Mouse (Mus musculus): ENCODE measurements around the gene Tet1. TPM values are rescaled to one million over a fixed set of nuclear protein-coding genes. Genes with fewer than 3 reads are reported as not detected.

Tet1 gene
- polyA plus RNA-seq, 1 experiment from 2014 or later, result 32.6 TPM

DNA sequence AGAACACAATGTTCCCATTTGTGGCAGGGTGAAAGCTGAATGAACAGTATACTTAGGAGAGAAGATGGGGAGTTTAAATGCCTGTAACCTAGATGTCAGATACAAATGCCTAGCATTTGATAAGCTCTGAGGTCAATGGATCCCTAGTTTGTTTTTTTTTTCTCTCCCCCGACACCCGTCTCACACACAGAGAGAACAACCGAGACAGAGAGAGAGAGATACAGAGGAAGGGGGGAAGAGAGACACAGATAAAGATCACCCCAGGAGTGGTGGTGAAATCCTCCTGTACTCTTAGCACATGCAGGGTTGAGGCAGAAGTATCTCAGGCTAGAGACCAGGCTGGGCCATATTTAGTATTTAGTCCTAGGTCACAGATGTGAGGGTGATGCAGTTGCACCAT, 10.2 kb upstream of the Tet1 start:
- Histone ChIP-seq H3K27ac (ENCODE audit: low read depth, low read length) (no peak overlapping the region), H3K27me3 (ENCODE audit: control insufficient read depth, insufficient read depth, low read length) (no peaks in the 10 kb centered on the region), H3K36me3 (ENCODE audit: control insufficient read depth, insufficient read depth, low read length) (no peaks in the 10 kb centered on the region), H3K9ac (ENCODE audit: low read depth, low read length) (no peak overlapping the region), H3K4me3 (ENCODE audit: low read depth, low read length) (no peak overlapping the region), H3K4me2 (no peak overlapping the region), H3K4me1 (ENCODE audit: control insufficient read depth, insufficient read depth, low read length) (0 out of 2 replicates have a peak, but pooled peaks cover 2% of the 10 kb centered on the region), H3K9me3 (replicated peaks; ENCODE audit: control insufficient read depth, low read length) (no peaks in the 10 kb centered on the region)
- ATAC-seq (replicated peaks; ENCODE audit: insufficient number of reproducible peaks, low FRiP score, low TSS enrichment), result no peak
- 66% methylated on average over 3 of the region's 3 CpGs for WGBS (ENCODE audit: insufficient replicate concordance)

- H3K36me3 ChIP-seq (ENCODE audit: control insufficient read depth, insufficient read depth, low read length), result no peaks in the 10 kb centered on the region
- no peak overlapping the region for H3K4me3 ChIP-seq (ENCODE audit: low read depth, low read length)
- no peak overlapping the region for H3K9ac ChIP-seq (ENCODE audit: low read depth, low read length)
- H3K9me3 ChIP-seq (replicated peaks; ENCODE audit: control insufficient read depth, low read length), result no peaks in the 10 kb centered on the region
- no peaks in the 10 kb centered on the region for H3K27me3 ChIP-seq (ENCODE audit: control insufficient read depth, insufficient read depth, low read length)
- H3K27ac ChIP-seq (ENCODE audit: low read depth, low read length), result no peak overlapping the region
- ATAC-seq (replicated peaks; ENCODE audit: insufficient number of reproducible peaks, low FRiP score, low TSS enrichment), result no peak
- H3K4me2 ChIP-seq, result no peak overlapping the region
- WGBS (ENCODE audit: insufficient replicate concordance), result 81% methylated on average over 2 of the region's 2 CpGs
- H3K4me1 ChIP-seq (ENCODE audit: control insufficient read depth, insufficient read depth, low read length), result no peaks in the 10 kb centered on the region
These were observed 2.3 kb upstream of the Tet1 start for GRCm38 (mm10) chr10:62911120-62911519.

GRCm38 (mm10) chr10:62906336-62906735, 2.5 kb downstream of the Tet1 start:
- H3K27me3 ChIP-seq (ENCODE audit: control insufficient read depth, insufficient read depth, low read length), result no peaks in the 10 kb centered on the region
- 86% methylated on average over 7 of the region's 7 CpGs for WGBS (ENCODE audit: insufficient replicate concordance)
- no peak overlapping the region for H3K4me3 ChIP-seq (ENCODE audit: low read depth, low read length)
- no peak overlapping the region for H3K9ac ChIP-seq (ENCODE audit: low read depth, low read length)
- no peak for ATAC-seq (replicated peaks; ENCODE audit: insufficient number of reproducible peaks, low FRiP score, low TSS enrichment)
- H3K4me2 ChIP-seq, result no peak overlapping the region
- H3K4me1 ChIP-seq (ENCODE audit: control insufficient read depth, insufficient read depth, low read length), result no peaks in the 10 kb centered on the region
- H3K9me3 ChIP-seq (replicated peaks; ENCODE audit: control insufficient read depth, low read length), result no peaks in the 10 kb centered on the region
- H3K36me3 ChIP-seq (ENCODE audit: control insufficient read depth, insufficient read depth, low read length), result no peaks in the 10 kb centered on the region
- H3K27ac ChIP-seq (ENCODE audit: low read depth, low read length), result no peak overlapping the region

DNA sequence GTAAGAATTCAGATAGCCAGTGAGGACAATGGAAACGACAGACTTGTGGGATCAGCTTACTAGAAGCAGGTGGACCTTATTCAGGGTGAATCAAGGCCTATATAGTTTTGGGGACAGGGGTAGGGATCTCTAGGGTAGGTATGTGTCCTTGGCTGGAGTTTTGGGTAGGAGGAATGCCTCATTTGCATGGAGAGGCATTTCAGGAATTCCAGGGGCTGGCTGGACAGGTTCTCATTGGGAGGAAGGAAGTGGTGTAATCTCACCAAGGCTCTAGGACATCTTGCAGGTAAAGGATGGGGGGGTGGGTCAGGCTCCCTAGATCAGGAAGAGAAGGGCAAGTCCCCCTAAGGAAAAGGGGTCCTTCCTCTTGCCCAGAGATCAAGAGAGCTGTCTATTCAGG, 6.0 kb downstream of the Tet1 start:
- Histone ChIP-seq H3K27ac (ENCODE audit: low read depth, low read length) (no peak overlapping the region), H3K4me3 (ENCODE audit: low read depth, low read length) (no peak overlapping the region), H3K36me3 (ENCODE audit: control insufficient read depth, insufficient read depth, low read length) (no peaks in the 10 kb centered on the region), H3K4me2 (no peak overlapping the region), H3K4me1 (ENCODE audit: control insufficient read depth, insufficient read depth, low read length) (no peaks in the 10 kb centered on the region), H3K9me3 (replicated peaks; ENCODE audit: control insufficient read depth, low read length) (no peaks in the 10 kb centered on the region), H3K27me3 (ENCODE audit: control insufficient read depth, insufficient read depth, low read length) (no peaks in the 10 kb centered on the region), H3K9ac (ENCODE audit: low read depth, low read length) (no peak overlapping the region)
- WGBS (ENCODE audit: insufficient replicate concordance), result 17% methylated on average over 1 of the region's 1 CpGs
- ATAC-seq (replicated peaks; ENCODE audit: insufficient number of reproducible peaks, low FRiP score, low TSS enrichment), result no peak

GRCm38 (mm10) chr10:62901826-62902225, 7.0 kb downstream of the Tet1 start:
- Histone ChIP-seq H3K4me3 (ENCODE audit: low read depth, low read length) (no peak overlapping the region), H3K36me3 (ENCODE audit: control insufficient read depth, insufficient read depth, low read length) (no peaks in the 10 kb centered on the region), H3K9me3 (replicated peaks; ENCODE audit: control insufficient read depth, low read length) (no peaks in the 10 kb centered on the region), H3K27me3 (ENCODE audit: control insufficient read depth, insufficient read depth, low read length) (no peaks in the 10 kb centered on the region), H3K9ac (ENCODE audit: low read depth, low read length) (no peak overlapping the region), H3K4me1 (ENCODE audit: control insufficient read depth, insufficient read depth, low read length) (no peaks in the 10 kb centered on the region), H3K27ac (ENCODE audit: low read depth, low read length) (no peak overlapping the region), H3K4me2 (no peak overlapping the region)
- ATAC-seq (replicated peaks; ENCODE audit: insufficient number of reproducible peaks, low FRiP score, low TSS enrichment), result no peak
- 36% methylated on average over 8 of the region's 8 CpGs for WGBS (ENCODE audit: insufficient replicate concordance)

DNA sequence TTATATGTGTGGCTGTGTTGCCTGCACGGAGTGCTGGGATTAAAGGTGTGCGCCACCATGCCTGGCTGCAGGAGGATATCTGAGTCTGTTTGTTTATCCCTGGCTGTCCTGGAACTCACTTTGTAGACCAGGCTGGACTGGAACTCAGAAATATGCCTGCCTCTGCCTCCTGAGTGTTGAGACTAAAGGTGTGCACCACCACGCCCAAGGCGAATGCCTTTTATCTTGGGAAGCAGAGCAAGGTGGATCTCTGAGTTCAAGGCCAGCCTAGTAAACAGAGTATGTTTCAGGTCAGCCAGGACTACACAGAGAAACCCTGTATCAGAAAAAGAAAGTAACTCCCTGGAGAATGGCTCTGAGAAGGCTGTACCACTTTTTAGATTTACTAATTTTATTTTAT, 8.7 kb downstream of the Tet1 start:
- Histone ChIP-seq H3K9ac (ENCODE audit: low read depth, low read length) (no peak overlapping the region), H3K27ac (ENCODE audit: low read depth, low read length) (no peak overlapping the region), H3K36me3 (ENCODE audit: control insufficient read depth, insufficient read depth, low read length) (no peaks in the 10 kb centered on the region), H3K27me3 (ENCODE audit: control insufficient read depth, insufficient read depth, low read length) (no peaks in the 10 kb centered on the region), H3K4me2 (no peak overlapping the region), H3K9me3 (replicated peaks; ENCODE audit: control insufficient read depth, low read length) (no peaks in the 10 kb centered on the region), H3K4me1 (ENCODE audit: control insufficient read depth, insufficient read depth, low read length) (no peaks in the 10 kb centered on the region), H3K4me3 (ENCODE audit: low read depth, low read length) (no peak overlapping the region)
- ATAC-seq (replicated peaks; ENCODE audit: insufficient number of reproducible peaks, low FRiP score, low TSS enrichment), result no peak
- 96% methylated on average over 4 of the region's 4 CpGs for WGBS (ENCODE audit: insufficient replicate concordance)

DNA sequence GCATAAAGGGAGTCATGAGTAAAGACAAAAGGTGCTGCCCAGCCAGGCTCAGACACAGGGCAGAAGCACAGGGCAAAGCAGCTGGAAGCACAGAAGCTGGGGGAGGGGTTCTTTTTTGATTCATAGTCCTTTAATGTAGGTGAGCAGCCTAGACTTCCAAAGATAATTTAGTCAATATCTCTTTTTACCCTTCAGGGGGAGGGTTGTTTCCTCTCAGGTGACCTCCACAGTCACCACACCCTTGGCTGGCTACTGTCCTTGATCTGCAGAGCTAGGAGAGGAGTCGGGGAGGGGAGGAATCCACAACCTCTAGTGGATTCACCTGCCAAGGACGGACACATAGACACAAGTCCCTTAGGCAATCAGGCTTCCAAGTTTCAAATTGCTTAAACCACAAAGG, 10.7 kb downstream of the Tet1 start:
- no peaks in the 10 kb centered on the region for H3K36me3 ChIP-seq (ENCODE audit: control insufficient read depth, insufficient read depth, low read length)
- WGBS (ENCODE audit: insufficient replicate concordance), result 77% methylated on average over 2 of the region's 2 CpGs
- no peak for ATAC-seq (replicated peaks; ENCODE audit: insufficient number of reproducible peaks, low FRiP score, low TSS enrichment)
- H3K4me3 ChIP-seq (ENCODE audit: low read depth, low read length), result no peak overlapping the region
- no peak overlapping the region for H3K27ac ChIP-seq (ENCODE audit: low read depth, low read length)
- no peaks in the 10 kb centered on the region for H3K4me1 ChIP-seq (ENCODE audit: control insufficient read depth, insufficient read depth, low read length)
- H3K9ac ChIP-seq (ENCODE audit: low read depth, low read length), result no peak overlapping the region
- H3K4me2 ChIP-seq, result no peak overlapping the region
- H3K27me3 ChIP-seq (ENCODE audit: control insufficient read depth, insufficient read depth, low read length), result no peaks in the 10 kb centered on the region
- no peaks in the 10 kb centered on the region for H3K9me3 ChIP-seq (replicated peaks; ENCODE audit: control insufficient read depth, low read length)

GRCm38 (mm10) chr10:62897437-62897836, 11.4 kb downstream of the Tet1 start:
- ATAC-seq (replicated peaks; ENCODE audit: insufficient number of reproducible peaks, low FRiP score, low TSS enrichment), result no peak
- 94% methylated on average over 3 of the region's 3 CpGs for WGBS (ENCODE audit: insufficient replicate concordance)
- Histone ChIP-seq H3K36me3 (ENCODE audit: control insufficient read depth, insufficient read depth, low read length) (no peaks in the 10 kb centered on the region), H3K4me2 (no peak overlapping the region), H3K9ac (ENCODE audit: low read depth, low read length) (no peak overlapping the region), H3K4me1 (ENCODE audit: control insufficient read depth, insufficient read depth, low read length) (no peaks in the 10 kb centered on the region), H3K4me3 (ENCODE audit: low read depth, low read length) (no peak overlapping the region), H3K27ac (ENCODE audit: low read depth, low read length) (no peak overlapping the region), H3K27me3 (ENCODE audit: control insufficient read depth, insufficient read depth, low read length) (no peaks in the 10 kb centered on the region), H3K9me3 (replicated peaks; ENCODE audit: control insufficient read depth, low read length) (no peaks in the 10 kb centered on the region)

DNA sequence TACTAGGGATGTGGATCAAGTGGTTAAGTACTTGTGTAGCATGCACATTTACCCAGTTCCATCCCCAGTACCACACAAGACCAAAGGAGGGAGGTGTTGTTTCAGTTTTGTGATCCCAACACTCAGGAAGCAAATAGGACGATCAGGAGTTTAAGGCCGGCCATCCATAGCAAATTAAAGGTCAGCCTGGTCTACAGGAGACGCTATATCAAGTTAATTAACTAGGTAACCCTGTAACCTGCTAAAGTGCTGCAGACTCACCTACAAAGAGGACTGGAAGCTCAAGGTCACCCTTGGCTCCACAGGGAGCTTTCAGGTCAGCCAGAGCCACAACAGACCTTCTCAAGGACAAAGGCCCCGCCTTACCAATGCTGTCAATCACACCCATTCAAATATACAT, 12.0 kb downstream of the Tet1 start:
- WGBS (ENCODE audit: insufficient replicate concordance), result 68% methylated on average over 4 of the region's 4 CpGs
- Histone ChIP-seq H3K4me1 (ENCODE audit: control insufficient read depth, insufficient read depth, low read length) (no peaks in the 10 kb centered on the region), H3K4me3 (ENCODE audit: low read depth, low read length) (no peak overlapping the region), H3K4me2 (no peak overlapping the region), H3K9me3 (replicated peaks; ENCODE audit: control insufficient read depth, low read length) (no peaks in the 10 kb centered on the region), H3K9ac (ENCODE audit: low read depth, low read length) (no peak overlapping the region), H3K27me3 (ENCODE audit: control insufficient read depth, insufficient read depth, low read length) (no peaks in the 10 kb centered on the region), H3K27ac (ENCODE audit: low read depth, low read length) (no peak overlapping the region), H3K36me3 (ENCODE audit: control insufficient read depth, insufficient read depth, low read length) (no peaks in the 10 kb centered on the region)
- no peak for ATAC-seq (replicated peaks; ENCODE audit: insufficient number of reproducible peaks, low FRiP score, low TSS enrichment)

All from heart, embryonic 11.5 days (tissue).